Mouse (Mus musculus) CH12.LX (cell line): ENCODE measurements at regions not wholly inside any gene's neighbourhood (a gene's known extent, or its start where the extent isn't known, plus 50 kb on each side); places are given as distances from the start of the nearest gene placed in this dataset.
A peak's percentile ranks its signal among the peaks of the same experiment; 100 is the strongest.

Experiments used
- DNase-seq: peaks from one replicate; pipeline ENCODE4 v3.0.0-alpha.2; 2013; ENCODE audit errors: extremely low read depth
- H3K27ac ChIP-seq: 2 replicates; pipeline ENCODE4 v1.5.1; 2012; ENCODE audit warnings: low read depth, mild to moderate bottlenecking, control low read depth, moderate library complexity; ENCODE audit not compliant: insufficient read depth
- H3K27me3 ChIP-seq: replicated peaks from 2 replicates; pipeline ENCODE3; 2012; ENCODE audit warnings: inconsistent platforms
- H3K36me3 ChIP-seq, 2 experiments: replicated peaks in 1 of 2; 2 replicates each; pipeline versions ENCODE3 to v1.6.1; 2012; ENCODE audit warnings: inconsistent platforms in 1 of 2, low read length in 1 of 2, mild to moderate bottlenecking in 1 of 2, mixed read lengths in 1 of 2, moderate library complexity in 1 of 2; ENCODE audit not compliant: control insufficient read depth in 1 of 2, insufficient read depth in 1 of 2
- H3K4me1 ChIP-seq, 2 experiments: 2 replicates each; pipeline ENCODE4 v1.6.1; 2012; ENCODE audit warnings: inconsistent platforms in 1 of 2, moderate library complexity in 1 of 2; ENCODE audit not compliant: insufficient read depth in 2 of 2, control insufficient read depth in 1 of 2
- H3K4me2 ChIP-seq: 2 replicates; pipeline ENCODE4 v1.6.1; 2012; ENCODE audit warnings: low read depth, mild to moderate bottlenecking, control low read depth; ENCODE audit not compliant: poor library complexity, insufficient read depth, severe bottlenecking
- H3K4me3 ChIP-seq, 3 experiments: fragments of 150-350 bp in 1 of 3; sonication (generic) in 1 of 3; replicated peaks in 1 of 3; 2 replicates each; pipeline versions ENCODE3 to v1.5.1; 2011 to 2012; ENCODE audit warnings: low read depth in 2 of 3, low read length in 2 of 3, mild to moderate bottlenecking in 2 of 3, moderate library complexity in 2 of 3, control low read depth in 1 of 3, improper control_type of control experiment in 1 of 3, inconsistent platforms in 1 of 3, mixed read lengths in 1 of 3; ENCODE audit not compliant: poor library complexity in 1 of 3
- H3K79me2 ChIP-seq: replicated peaks from 2 replicates; pipeline ENCODE4 v1.6.1; 2012; ENCODE audit warnings: mild to moderate bottlenecking, moderate library complexity; ENCODE audit not compliant: control insufficient read depth, poor library complexity, insufficient read depth, severe bottlenecking; ENCODE audit errors: extremely low read depth
- H3K9ac ChIP-seq: 2 replicates; pipeline ENCODE4 v1.6.1; 2012; ENCODE audit warnings: low read depth, mild to moderate bottlenecking, control low read depth, moderate library complexity; ENCODE audit not compliant: insufficient read depth
- H3K9me3 ChIP-seq: replicated peaks from 2 replicates; pipeline ENCODE3; 2012; ENCODE audit warnings: low read length, inconsistent platforms, mixed read lengths
- BHLHE40 ChIP-seq: IDR thresholded peaks from 2 replicates; pipeline ENCODE4 v1.6.1; 2011; ENCODE audit warnings: mild to moderate bottlenecking, low read depth, low read length, improper control_type of control experiment
- CHD1 ChIP-seq: IDR thresholded peaks from 2 replicates; pipeline ENCODE4 v1.6.1; 2012; ENCODE audit warnings: low read depth, low read length, improper control_type of control experiment, inconsistent platforms
- CHD2 ChIP-seq: IDR thresholded peaks from 2 replicates; pipeline ENCODE4 v1.6.1; 2011; ENCODE audit warnings: low read length, improper control_type of control experiment
- CTCF ChIP-seq, 2 experiments: IDR thresholded peaks in 1 of 2; conservative IDR thresholded peaks in 1 of 2; 2 replicates each; pipeline ENCODE4 v1.5.1; 2011 to 2012; ENCODE audit warnings: low read depth in 2 of 2, low read length in 2 of 2, improper control_type of control experiment in 1 of 2, inconsistent platforms in 1 of 2, mild to moderate bottlenecking in 1 of 2, moderate library complexity in 1 of 2
- EP300 ChIP-seq: IDR thresholded peaks from 2 replicates; pipeline ENCODE4 v1.6.1; 2011; ENCODE audit warnings: low read length, improper control_type of control experiment
- GABPA ChIP-seq: IDR thresholded peaks from 2 replicates; pipeline ENCODE4 v1.6.1; 2012; ENCODE audit warnings: low read depth, low read length, improper control_type of control experiment, inconsistent platforms; ENCODE audit not compliant: insufficient replicate concordance
- HCFC1 ChIP-seq: IDR thresholded peaks from 2 replicates; pipeline ENCODE4 v1.6.1; 2012; ENCODE audit warnings: low read depth, mild to moderate bottlenecking, inconsistent platforms, low read length, improper control_type of control experiment
- JUN ChIP-seq: IDR thresholded peaks from 2 replicates; pipeline ENCODE4 v1.6.1; 2011; ENCODE audit warnings: low read depth, mild to moderate bottlenecking, low read length, improper control_type of control experiment, moderate library complexity; ENCODE audit not compliant: insufficient read depth
- JUND ChIP-seq: conservative IDR thresholded peaks from 2 replicates; pipeline ENCODE4 v1.6.1; 2011; ENCODE audit warnings: low read depth, low read length, improper control_type of control experiment
- KAT2A ChIP-seq: IDR thresholded peaks from 2 replicates; pipeline ENCODE4 v1.6.1; 2012; ENCODE audit warnings: low read length, improper control_type of control experiment, inconsistent platforms; ENCODE audit not compliant: insufficient replicate concordance
- MAX ChIP-seq: IDR thresholded peaks from 2 replicates; pipeline ENCODE4 v1.6.1; 2011; ENCODE audit warnings: low read length, improper control_type of control experiment
- MAZ ChIP-seq: IDR thresholded peaks from 2 replicates; pipeline ENCODE4 v1.6.1; 2012; ENCODE audit warnings: low read depth, mild to moderate bottlenecking, inconsistent platforms, low read length, improper control_type of control experiment, moderate library complexity
- MEF2A ChIP-seq: IDR thresholded peaks from 2 replicates; pipeline ENCODE4 v1.6.1; 2014; ENCODE audit warnings: low read depth, mild to moderate bottlenecking, inconsistent platforms, low read length, improper control_type of control experiment, borderline replicate concordance
- NELFE ChIP-seq: IDR thresholded peaks from 2 replicates; pipeline ENCODE4 v1.6.1; 2011; ENCODE audit warnings: low read depth, low read length, improper control_type of control experiment
- NRF1 ChIP-seq: IDR thresholded peaks from 2 replicates; pipeline ENCODE4 v1.6.1; 2014; ENCODE audit warnings: low read depth, mild to moderate bottlenecking, inconsistent platforms, low read length, improper control_type of control experiment, moderate library complexity
- PAX5 ChIP-seq: IDR thresholded peaks from 2 replicates; pipeline ENCODE4 v1.6.1; 2012; ENCODE audit warnings: low read length, inconsistent platforms, mixed read lengths
- SMC3 ChIP-seq: IDR thresholded peaks from 2 replicates; pipeline ENCODE4 v1.6.1; 2011; ENCODE audit warnings: low read depth, low read length, improper control_type of control experiment
- TBP ChIP-seq: conservative IDR thresholded peaks from 2 replicates; pipeline ENCODE4 v1.6.1; 2011; ENCODE audit warnings: low read depth, low read length, improper control_type of control experiment
- USF1 ChIP-seq: IDR thresholded peaks from 2 replicates; pipeline ENCODE4 v1.6.1; 2014; ENCODE audit warnings: low read depth, mild to moderate bottlenecking, inconsistent platforms, low read length, improper control_type of control experiment
- ZC3H11A ChIP-seq: IDR thresholded peaks from 2 replicates; pipeline ENCODE4 v1.6.1; 2012; ENCODE audit warnings: low read depth, mild to moderate bottlenecking, inconsistent platforms, low read length, improper control_type of control experiment
- ZKSCAN1 ChIP-seq: IDR thresholded peaks from 2 replicates; pipeline ENCODE4 v1.6.1; 2012; ENCODE audit warnings: low read depth, inconsistent platforms, low read length, improper control_type of control experiment, borderline replicate concordance
- ZMIZ1 ChIP-seq: IDR thresholded peaks from 2 replicates; pipeline ENCODE4 v1.6.1; 2012; ENCODE audit warnings: low read depth, mild to moderate bottlenecking, inconsistent platforms, low read length, improper control_type of control experiment
- ZNF384 ChIP-seq: IDR thresholded peaks from 2 replicates; pipeline ENCODE4 v1.6.1; 2012; ENCODE audit warnings: low read depth, low read length, improper control_type of control experiment, inconsistent platforms
- dilution Hi-C: fragments of 300-500 bp; cut with MboI; formaldehyde crosslinking; loops from 2 replicates; pipeline ENCODE4 v1.14.3; 2020; ENCODE audit warnings: low sequenced_read_pairs; ENCODE audit not compliant: extremely low pct_unique_long_range_greater_than_20kb, extremely low pct_ligation_motif_present
- in situ Hi-C: fragments of 300-500 bp; cut with MboI; formaldehyde crosslinking; loops from 3 replicates; pipeline ENCODE4 v1.14.3; 2019; ENCODE audit warnings: low sequenced_read_pairs, low pct_ligation_motif_present, low pct_unique_long_range_greater_than_20kb, mixed read lengths

DNA sequence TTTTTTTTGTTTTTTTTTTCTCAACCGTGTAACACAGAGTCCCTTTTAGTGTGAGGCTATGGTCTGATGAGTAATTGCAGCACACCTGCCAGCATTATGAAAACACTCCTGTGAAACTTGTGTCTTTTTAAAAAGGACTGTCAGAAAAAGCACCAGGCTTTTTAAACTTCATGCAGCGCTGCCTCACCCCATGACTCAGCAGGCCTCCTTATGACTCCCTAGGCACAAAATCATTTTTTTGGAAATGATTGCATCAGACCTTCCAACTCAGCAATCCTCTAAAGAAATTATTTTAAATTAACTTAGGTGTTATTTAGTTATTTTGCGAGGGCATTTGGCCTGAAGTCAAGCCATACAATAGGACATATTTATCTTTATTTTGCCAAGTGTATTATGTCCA lies 134.7 kb upstream of the Hcn1 start:
- H3K27ac ChIP-seq, result no peak overlapping the region
- H3K4me1 ChIP-seq, result no peaks in the 10 kb centered on the region
- H3K4me3 ChIP-seq, result no peak overlapping the region
- no peak for DNase-seq
- dilution Hi-C loops (no loop called here), in situ Hi-C loops (no loop called here)
- no peak overlapping the region for H3K4me2 ChIP-seq
- H3K9ac ChIP-seq, result no peak overlapping the region
- TF ChIP-seq PAX5 (no peak), GABPA (no peak), ZC3H11A (no peak), NRF1 (no peak), JUN (no peak), MEF2A (no peak), ZNF384 (peak; percentile 11; the same call in 1 of the 2 replicates)
- no peaks in the 10 kb centered on the region for H3K79me2 ChIP-seq
- no peaks in the 10 kb centered on the region for H3K36me3 ChIP-seq
- peaks cover 19% of the 10 kb centered on the region for H3K9me3 ChIP-seq
- no peaks in the 10 kb centered on the region for H3K27me3 ChIP-seq

DNA sequence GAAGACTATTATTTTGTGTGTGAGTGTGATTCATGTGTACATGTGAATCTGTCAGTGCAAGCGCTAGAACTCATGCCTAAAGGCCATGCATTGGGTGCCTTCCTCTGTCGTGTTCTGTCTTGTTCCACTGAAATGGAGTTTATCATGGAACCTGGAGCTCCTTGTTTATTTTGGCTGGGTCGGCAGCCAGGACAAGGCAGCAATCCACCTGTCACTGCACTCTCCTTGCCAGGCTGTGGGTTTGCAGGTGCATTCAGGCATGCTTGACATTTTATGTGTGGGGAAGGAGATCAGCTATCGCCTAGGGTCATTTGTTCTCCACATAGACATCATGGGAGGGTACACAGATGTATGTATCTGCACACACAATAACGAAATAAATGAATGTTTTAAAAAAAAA lies 129.4 kb upstream of the Hcn1 start:
- in situ Hi-C loops, result no loop called here
- TF ChIP-seq ZC3H11A (no peak), HCFC1 (no peak), ZKSCAN1 (no peak), EP300 (no peak)
- Histone ChIP-seq H3K4me1 (no peaks in the 10 kb centered on the region), H3K27me3 (no peaks in the 10 kb centered on the region), H3K79me2 (no peaks in the 10 kb centered on the region), H3K9me3 (peaks cover 16% of the 10 kb centered on the region), H3K9ac (no peak overlapping the region), H3K36me3 (no peaks in the 10 kb centered on the region), H3K27ac (no peak overlapping the region), H3K4me3 (no peak overlapping the region), H3K4me2 (no peak overlapping the region)
- dilution Hi-C loops, result no loop called here
- DNase-seq, result no peak

DNA sequence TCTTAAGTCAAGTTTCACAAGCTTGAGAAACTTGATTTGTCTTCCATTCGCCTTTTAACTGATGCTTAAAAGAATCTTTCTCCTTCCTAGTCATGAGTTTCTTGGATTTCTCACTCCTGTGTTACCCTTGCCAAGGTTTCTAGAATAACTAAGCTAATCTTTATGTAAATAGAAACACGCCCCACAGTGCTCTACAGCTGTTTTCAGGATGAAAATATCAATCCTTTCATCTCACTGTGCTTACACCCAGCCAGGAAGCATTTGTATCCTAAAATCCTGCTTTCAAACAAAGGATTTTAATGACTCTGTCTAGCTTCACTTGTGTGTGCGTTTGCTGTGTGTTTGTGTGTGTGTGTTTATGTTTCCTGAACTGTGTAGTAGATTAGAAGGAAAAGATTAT lies 119.5 kb upstream of the Hcn1 start:
- Histone ChIP-seq H3K27me3 (no peaks in the 10 kb centered on the region), H3K4me3 (no peak overlapping the region), H3K9ac (no peak overlapping the region), H3K79me2 (no peaks in the 10 kb centered on the region), H3K27ac (no peak overlapping the region), H3K4me1 (no peaks in the 10 kb centered on the region), H3K36me3 (no peaks in the 10 kb centered on the region), H3K4me2 (no peak overlapping the region), H3K9me3 (peaks cover 21% of the 10 kb centered on the region)
- dilution Hi-C loops (no loop called here), in situ Hi-C loops (no loop called here)
- no peak for DNase-seq
- TF ChIP-seq MAX, result no peak
- no peak for TF ChIP-seq ZMIZ1
- TF ChIP-seq CTCF (conservative IDR thresholded peaks at IDR 0.05 in 1 of 2, IDR thresholded peaks at IDR 0.05 in 1 of 2; ENCODE audit: low read depth in 2 of 2, low read length in 2 of 2), result no peak
- no peak for TF ChIP-seq TBP
- no peak for TF ChIP-seq CHD2
- TF ChIP-seq MAZ, result no peak
- no peak for TF ChIP-seq NELFE
- no peak for TF ChIP-seq ZKSCAN1
- no peak for TF ChIP-seq SMC3
- no peak for TF ChIP-seq CHD1
- no peak for TF ChIP-seq BHLHE40
- TF ChIP-seq GABPA, result no peak
- TF ChIP-seq USF1, result no peak
- TF ChIP-seq JUND, result no peak
- TF ChIP-seq PAX5, result no peak
- TF ChIP-seq ZC3H11A, result no peak
- no peak for TF ChIP-seq JUN
- TF ChIP-seq KAT2A, result no peak
- TF ChIP-seq HCFC1, result no peak
